Mouse (Mus musculus): Measurements from ENCODE around the gene Gm16368.
A peak's percentile ranks its signal among the peaks of the same experiment; 100 is the strongest.
"Not testable (repeated sequence)": the region's sequence is repeated elsewhere in the genome, so short reads cannot be mapped to it uniquely, and the experiment has no call there.

Gene Gm16368

GRCm38 (mm10) chr12:88083397-88083796 is at the start of gene Gm16368:
Gene Gm16368 (plus strand): TSS chr12:88083697.
- not testable (repeated sequence) for DNase-seq (ENCODE audit: inconsistent age in 2 of 2, low spot score in 1 of 2)

GRCm38 (mm10) chr12:88039062-88039461 is 44.4 kb upstream of the Gm16368 start:
- DNase-seq (ENCODE audit: inconsistent age in 2 of 2, low spot score in 1 of 2): peak in 1 of 2 experiments; percentile 42

GRCm38 (mm10) chr12:88039703-88040102 is 43.8 kb upstream of the Gm16368 start:
- not testable (repeated sequence) for DNase-seq (ENCODE audit: inconsistent age in 2 of 2, low spot score in 1 of 2)

- not testable (repeated sequence) for DNase-seq (ENCODE audit: inconsistent age in 2 of 2, low spot score in 1 of 2)
Measured at GRCm38 (mm10) chr12:88045226-88045625, 38.3 kb upstream of the Gm16368 start.
